Mouse (Mus musculus): ENCODE measurements around the gene March10.

Gene March10

DNA sequence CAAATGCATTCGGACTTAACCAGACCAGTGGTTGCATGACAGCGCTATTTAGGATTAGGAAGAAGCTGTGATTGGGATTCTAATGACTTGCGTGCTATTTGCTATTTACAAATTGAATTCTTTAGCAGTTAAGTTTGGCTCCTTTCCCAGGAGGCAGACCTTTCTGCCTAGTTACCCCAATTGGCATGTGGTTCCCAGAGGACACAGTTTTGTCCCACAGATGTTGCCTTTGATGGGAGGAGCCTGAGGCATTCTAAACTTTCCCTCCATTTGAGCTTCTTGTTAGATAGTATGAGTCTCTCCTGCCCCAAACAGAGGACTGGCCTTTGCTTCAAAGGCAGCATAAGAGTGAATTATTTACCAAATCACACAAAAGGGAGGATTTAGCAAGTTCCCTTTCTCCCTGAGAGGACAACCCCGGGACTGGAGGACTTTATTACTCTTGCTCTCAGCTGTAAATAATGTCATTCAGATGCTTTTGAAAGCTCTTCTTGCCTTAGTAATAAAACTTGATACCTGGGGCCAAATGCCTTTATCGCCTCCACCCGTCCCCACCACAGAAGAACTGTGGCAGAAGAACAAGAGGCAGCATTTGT, 48.6 kb downstream of the March10 start:
- no peak for DNase-seq (ENCODE audit: low read depth, low spot score)

DNA sequence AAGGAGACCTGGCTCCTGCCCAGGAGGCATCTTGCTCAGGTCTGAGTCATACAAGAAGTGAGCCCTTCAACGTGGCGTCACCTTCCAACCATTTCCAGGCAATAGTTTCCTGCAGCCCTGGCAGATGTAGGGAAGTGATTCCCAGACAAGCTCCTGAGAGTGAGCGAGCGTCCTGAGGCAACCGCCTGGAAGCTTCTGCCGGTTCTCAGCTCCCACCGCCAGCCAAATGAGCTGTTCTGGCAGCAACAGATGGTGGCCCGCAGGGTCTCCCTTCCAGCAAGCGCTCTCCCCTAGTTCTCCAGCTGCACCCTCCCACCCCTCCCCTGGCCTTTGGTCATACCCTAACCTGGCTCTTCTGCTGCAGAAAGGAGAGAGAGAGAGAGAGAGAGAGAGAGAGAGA, 54.2 kb downstream of the March10 start:
- DNase-seq (ENCODE audit: low read depth, low spot score), result no peak

DNA sequence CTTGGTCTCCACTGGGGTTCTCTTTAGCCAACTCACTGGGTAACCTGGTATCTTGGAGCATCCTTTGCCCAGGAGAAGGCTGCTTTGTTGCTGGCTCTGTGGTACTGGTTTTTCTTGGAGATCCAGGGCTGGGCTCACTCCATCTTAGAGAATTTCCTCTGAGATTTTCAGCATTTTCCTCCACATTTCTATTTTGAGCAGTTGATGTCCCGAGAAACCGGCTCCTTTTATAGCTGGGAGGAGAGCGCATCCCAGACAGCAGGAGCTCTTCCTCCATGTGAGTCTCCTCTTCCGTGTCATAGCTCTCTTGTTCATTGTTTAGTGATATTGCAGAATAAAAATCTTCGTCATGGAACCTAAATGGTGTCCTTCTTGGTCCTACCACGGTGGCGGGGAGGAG, 66.2 kb downstream of the March10 start:
- DNase-seq (ENCODE audit: low read depth, low spot score), result no peak

DNA sequence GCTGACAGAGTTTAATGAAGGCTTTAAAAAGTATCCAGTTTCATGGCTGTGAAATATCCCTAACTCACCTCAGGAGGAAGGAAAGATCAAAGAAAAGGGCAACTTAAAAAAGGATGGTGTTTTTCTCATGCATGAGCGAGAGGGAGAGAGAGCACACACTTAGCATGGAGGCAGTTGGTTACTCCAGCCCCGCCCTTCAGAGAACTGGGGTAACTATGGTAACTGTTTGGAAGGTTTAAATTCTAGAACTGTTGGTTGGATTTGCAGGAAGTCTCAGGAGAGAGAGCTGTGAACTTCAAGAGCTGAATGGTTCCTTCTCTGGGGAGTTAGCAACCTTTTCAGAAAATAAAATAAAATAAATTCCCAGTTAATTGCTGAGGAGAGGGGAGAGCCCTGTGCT, 67.9 kb downstream of the March10 start:
- DNase-seq (ENCODE audit: low read depth, low spot score), result no peak

DNA sequence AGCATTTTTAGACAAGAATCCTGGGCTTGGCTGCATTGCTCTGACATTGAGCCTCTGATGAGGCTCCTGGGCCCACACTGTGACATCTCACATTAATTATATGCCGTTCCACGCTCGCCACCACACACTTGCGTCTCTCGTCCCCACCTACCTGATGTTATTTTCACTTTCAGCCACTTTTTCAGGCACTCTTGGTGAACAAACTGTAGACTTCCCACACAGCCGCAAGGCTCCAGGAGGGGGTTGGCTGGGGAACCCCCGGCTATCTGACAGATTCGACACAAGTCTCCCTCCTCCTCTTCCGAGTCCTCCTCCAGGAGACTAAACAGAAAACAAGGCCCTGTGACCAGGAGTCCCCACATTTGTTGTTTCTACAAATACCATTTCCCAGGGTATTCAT, 71.3 kb downstream of the March10 start:
- DNase-seq (ENCODE audit: low read depth, low spot score), result no peak

DNA sequence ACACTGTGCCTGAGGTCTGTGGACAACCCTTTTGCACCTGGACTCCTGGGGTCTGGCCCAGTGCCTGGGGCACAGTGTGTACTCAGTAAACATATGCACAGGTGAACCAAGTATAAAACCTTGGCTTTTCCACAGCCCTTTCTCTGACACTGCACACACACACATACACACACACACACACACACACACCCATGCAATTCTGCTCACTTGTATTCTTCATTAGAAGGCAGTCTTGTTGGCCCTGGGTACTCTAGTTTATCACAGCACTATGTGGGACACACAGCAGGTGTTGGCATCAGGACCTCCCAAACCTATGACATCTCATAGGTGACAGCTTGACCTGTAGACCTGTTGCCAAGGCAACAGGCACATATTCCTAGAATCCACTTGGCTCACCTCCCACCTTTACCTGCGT, 80.7 kb downstream of the March10 start:
- no peak for DNase-seq (ENCODE audit: low read depth, low spot score)

DNA sequence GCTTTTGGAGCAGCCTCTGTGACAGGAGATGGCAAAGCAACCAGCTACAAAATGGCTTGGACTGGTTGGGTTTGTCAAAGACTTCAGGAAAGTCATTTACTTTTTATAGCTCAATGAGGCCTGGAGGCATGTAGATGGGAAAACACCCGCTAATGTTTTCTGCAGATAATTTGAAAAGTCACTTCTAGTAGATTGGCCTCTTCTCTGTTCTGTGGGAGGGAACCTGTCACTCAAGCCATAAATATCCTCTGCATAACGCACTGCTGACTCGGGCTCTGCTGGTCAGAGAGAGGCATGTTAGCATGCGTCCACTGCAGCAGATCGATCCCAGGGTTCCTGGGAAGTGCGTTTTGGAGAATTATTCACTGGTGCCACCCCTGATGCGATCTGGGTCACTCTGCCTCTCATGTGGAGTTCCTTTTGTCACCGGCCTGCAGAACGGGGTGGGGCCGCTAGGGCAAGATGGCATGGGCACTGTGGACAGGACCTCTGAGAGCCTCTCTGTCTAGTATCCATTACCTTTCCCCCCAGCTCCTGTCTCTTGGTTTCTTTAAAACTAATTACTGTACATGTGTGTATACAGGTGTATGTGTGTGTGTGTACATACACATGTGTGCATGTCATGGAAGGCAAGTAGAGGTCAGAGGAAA, 81.9 kb downstream of the March10 start:
- DNase-seq (ENCODE audit: low read depth, low spot score), result no peak

DNA sequence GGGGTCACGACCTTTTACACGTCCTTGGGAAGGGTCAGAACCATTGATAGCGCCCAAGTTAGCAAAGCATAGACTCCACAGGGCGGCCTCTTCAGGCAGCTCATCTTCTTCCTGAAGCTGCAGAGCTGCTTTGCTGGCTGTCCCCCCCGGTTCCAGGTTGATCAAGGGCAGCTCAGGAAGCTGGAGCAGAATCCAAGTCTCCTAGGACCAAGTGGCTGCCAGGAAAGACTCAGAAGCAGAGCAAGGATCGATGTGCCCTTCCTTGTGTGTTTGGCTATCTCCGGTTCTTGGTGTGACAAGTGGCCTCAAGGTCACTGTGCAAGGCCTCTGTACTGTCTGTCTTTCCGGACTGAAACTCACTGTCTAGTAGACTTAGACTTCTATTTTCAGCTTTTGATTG, 82.7 kb downstream of the March10 start:
- no peak for DNase-seq (ENCODE audit: low read depth, low spot score)

DNA sequence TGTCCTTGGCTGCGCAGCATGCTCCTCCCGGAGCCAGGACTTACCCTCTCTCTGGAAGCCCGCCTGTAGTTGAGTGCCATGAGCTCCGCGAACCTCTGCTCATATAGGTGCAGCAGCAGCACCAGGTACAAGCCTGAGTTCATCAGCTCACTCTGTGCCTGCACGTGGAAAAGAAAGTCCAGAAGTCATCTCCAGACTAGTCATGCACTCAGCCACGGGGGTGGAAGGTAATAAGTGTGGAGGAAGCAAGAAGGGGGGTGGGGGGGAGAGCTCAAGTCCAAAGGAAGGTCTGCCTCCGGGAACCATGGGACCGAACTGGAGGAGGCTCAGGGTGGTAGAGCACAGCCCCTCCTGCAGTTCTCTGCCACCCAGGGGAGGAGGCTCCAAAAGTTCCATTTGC, 84.7 kb downstream of the March10 start:
- no peak for DNase-seq (ENCODE audit: low read depth, low spot score)

DNA sequence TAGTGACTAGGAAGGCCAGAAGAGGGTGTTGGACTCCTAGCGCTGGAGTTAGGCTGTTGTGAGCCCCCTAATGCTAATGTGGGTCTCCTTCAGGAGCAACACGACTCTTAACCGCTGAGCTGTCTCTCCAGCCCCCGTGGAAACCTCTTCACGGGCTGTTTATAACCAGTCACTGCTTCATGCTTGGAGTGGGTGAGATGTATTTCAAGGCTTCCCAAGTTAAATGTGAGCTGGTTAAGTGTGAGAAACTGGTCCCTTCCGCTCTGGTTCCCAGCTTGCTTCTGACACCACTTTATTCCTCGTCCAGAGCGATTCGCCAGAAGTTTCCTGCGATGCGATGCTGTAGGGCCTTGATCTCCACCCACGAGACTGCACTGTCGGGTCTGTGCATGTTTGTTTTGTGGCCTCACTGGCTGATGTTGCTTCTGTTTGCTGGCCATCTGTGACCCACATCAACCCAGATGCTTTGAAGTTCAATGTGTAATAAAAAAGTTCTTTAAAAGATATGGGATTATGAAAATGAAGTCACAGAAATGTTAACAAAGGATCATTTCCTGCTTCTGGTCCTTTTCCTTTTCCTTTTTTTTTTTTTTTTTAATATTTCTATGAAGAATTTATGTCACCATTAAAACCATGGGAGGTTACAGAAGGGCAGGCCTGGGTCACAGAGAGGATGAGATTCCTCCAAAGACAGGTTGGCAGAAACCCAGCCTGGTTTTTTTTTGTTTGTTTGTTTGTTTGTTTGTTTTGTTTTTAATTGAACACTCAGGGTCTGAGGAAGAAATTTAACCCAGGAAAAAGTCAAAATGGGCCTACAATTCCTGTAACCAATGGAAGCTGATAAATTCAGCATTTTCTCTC, 86.8 kb downstream of the March10 start:
- no peak for DNase-seq (ENCODE audit: low read depth, low spot score)

DNA sequence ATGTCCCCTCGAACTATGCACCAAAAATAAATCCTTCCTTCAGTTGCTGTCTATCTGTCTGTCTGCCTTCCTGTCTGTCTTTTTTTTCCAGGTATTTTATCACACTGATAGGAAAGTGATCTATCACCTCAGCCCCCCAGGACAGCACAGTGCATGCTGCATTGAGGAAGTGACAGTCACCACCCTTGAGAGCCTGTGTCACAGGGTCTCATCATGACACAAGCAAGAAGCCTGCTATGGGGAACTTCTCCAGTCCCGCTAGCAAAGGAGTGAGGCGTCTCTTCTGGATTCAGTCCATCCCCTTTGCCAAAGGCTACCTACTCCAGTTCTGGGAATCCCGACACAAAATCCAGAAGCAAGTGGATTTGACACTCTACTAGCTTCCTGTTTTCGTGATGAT, 87.7 kb downstream of the March10 start:
- no peak for DNase-seq (ENCODE audit: low read depth, low spot score)

DNA sequence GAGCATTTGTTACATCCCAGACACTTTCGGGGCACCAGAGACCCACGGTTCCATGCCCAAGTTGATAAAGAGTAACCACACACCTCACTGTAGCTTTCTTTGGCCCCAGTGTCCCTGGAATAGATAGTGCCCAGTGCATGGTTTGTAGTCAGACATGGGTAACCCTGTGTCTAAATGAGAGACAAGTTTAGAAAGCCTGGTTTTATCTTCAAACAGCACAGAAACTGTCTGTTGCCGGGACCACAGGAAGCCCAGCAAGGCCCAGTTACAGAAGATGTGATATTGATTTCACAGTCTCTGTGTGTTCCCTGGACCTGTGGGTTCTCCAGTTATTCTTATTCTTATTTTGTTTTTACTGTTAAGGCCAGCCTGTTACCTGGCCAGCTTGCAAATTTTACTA, 89.4 kb downstream of the March10 start:
- no peak for DNase-seq (ENCODE audit: low read depth, low spot score)

DNA sequence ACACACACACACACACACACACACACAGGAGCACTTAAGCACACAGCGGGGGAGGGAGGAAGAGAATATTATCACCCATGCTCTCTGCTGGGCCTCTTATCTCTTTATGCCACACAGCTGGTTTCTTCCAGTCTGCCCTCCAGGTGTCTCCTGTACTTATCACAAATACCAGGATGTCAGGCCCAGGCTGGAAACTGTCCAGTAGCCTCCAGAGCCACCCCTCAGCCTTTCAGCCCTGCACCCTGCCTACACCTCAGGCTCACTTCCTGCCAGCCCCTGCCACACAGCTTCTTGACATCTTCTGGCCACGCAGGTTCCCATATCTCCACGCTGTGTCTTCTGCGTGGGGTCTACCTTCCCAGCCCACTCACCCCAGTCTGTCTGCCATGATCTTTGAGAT, 90.5 kb downstream of the March10 start:
- DNase-seq (ENCODE audit: low read depth, low spot score), result no peak

DNA sequence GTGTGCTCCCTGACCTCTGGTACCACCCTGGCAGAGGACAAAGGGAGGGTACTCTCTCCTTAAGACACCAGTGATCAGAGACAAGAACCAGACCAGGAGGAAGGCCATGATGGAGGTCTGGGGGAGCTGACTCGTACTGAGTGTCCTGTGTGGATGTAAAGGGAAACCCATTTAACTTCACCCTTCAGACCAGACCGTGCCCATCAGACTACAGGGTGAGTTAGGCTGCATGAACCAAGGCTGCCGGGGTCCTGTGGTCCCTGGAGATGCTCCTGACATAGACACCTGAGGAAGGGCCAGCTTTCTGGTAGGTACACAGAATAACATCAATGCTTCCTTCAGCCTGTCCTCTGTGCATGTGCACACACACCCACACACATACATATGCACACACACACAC, 90.9 kb downstream of the March10 start:
- no peak for DNase-seq (ENCODE audit: low read depth, low spot score)

DNA sequence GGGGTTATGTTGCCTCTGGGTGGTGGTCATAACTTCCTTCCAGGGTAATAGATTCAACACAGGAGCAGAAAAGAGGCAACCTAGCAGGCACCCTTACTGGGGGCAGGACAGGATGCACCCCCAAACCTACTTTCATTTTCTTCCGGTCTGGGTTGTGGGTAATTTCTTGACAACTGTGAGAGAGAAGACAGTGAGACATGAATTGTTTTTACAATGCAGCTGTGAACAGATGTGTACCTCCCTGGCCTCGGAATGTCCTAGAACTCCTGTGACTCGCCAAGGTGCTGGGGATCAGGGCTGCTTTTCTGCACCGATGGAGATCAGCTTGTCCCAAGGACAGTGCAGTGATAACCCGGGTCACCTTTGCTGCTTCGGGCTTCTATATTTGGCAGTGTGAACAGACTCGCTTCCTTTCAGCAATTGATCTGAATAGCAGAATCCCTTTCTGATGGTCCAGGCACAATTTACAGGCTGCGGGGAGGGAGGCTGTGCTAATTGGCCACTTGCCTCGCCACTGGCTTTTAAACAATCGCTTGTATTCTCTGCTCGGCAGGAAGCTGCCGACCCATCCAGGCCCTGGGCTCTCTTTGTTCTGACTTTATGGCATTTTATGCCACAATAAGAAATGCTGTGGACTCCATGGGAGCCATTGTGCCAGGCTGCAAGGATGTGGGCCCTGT, 92.0 kb downstream of the March10 start:
- no peak for DNase-seq (ENCODE audit: low read depth, low spot score)

DNA sequence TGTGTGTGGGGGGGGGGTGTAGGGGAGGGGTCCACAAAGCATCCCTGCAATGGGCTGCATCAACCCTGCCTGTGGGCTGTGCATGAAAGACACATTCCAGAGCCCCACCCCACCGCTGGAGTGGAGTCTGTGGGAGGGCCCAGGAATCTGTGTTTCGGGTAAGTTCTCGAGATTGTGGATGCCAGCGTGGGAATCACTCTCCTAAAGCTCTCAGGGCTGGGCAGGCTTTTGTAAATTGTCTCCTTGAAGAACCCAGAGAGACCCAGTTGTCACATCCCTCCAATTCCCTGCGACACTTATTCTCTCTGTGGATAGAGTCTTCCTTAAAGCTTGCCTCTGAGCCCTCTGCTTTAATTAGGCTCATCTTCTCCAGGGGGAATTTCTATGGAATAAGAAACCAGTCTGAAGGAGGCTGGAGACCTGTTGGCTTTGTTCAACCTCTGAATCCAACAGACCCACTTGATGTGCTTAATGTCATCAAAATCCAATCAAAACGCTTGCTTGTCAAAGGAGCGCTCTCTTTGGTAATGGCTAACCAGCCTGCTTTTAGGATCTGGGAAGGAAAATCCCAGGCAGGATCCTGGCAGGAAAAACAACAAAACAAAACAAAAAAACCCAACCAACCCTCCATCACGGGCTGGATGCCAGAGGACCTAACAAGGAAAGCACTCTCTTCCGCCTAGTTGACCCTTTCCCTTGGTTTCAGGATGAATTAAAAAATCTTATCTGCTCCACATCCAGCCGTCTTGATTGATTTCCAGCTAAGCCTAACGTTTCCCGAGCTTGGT, 92.7 kb downstream of the March10 start:
- no peak for DNase-seq (ENCODE audit: low read depth, low spot score)

DNA sequence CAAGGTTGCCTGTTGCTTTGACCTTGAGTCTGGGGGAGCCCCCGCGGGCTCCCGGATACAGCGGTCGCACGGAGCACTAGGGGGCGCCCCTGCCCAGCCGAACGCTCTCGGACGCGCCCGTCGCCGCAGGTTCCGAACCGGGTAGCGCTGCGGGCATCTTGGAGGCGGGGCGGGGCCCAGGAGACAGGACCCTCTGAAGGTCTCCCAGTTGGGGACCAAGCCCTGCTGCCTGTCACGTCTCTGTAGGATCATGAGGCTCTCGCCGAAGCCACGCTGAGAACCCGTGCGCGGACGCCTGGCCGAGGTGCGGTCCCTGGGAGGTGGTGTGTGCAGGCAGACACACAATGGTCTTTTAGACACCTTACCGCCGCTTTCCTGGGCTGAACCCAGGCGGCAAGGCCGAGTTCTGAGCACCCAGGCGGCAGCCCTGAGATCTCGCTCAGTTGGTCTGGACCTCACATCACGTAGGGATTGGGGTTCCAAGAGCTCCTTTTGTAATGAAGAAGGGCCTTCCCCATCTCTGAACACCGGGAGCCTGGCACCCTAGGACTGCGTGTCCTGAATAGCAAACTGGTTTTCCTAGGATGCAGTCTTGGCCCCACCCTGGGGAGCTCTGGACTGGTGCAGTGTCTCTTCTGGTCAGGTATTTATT, 93.5 kb downstream of the March10 start:
- peak; percentile 61 for DNase-seq (ENCODE audit: low read depth, low spot score)

DNA sequence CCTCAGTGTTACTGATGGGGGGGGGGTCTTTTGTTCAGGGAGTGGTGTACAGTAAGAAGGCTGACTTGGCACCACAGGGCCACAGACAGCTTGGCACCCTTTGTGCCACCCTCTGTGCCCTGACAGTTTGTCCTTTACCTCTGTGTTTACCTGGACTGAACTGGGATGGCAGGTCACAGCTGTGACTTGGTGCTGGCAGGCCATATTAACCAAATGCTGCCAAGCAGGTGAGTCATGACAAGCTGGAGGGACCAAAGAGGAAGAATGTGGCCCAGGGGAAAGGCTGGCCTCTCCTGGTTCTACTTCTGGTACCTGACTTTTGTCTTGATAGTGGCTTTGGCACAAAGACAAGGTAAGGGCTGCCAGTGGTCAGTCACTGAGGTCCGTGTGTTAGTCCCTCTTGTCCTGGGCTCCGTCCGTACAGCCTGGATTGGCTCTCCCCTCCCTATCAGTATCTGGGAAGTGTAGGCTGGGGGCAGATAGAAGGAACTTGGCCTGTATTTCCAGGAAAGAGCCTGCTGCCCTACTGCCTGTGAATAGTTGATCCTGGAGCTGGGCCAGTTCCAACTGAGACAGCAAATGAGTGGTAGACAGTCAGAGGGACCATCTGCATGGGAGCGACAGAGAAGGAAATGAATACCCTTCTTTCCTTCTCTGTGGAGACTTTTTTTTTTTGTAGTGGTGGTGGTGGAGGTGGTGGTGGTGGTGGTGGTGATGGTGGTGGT, 94.3 kb downstream of the March10 start:
- no peak for DNase-seq (ENCODE audit: low read depth, low spot score)

DNA sequence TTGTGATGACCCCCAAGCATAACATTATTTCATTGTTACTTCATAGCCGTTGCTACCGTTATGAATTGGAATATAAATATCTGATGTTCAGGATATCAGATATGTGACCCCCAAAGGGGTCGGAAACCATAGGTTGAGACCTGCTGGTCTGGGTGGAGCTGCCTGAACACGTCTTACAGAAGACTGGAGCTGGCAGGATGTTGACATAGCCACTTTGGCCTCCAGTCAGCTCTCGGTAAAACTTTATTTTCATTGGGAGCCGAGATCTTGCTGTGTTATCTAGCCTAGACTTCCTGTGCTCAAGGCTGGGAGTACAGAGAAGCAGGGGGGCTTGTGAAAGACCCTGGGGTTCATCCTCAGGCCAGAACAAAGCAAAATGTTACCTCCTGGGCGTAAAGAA, 100.2 kb downstream of the March10 start:
- no peak for DNase-seq (ENCODE audit: low read depth, low spot score)

DNA sequence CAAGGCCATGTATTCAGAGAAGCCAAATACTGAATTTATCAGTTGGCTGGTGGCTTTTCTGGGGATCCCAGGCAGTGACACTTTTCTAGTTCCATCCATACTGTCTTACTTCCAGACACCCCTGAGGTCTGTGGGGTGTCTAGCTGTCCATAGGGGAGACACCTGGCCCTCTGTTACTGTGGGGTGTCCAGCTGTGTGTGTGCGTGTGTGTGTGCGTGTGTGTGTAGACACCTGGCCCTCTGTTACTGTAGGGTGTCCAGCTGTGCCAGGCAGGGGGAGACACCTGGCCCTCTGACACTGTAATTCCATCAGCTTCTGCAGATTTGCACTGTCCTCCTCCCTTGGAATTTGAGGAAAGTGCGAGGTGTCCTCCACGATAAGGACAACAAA, 102.6 kb downstream of the March10 start:
- no peak for DNase-seq (ENCODE audit: low read depth, low spot score)

Data from embryo, embryonic 11.5 days (tissue).